Mouse (Mus musculus): ENCODE data around the gene Vnn3.

Vnn3 gene

DNA sequence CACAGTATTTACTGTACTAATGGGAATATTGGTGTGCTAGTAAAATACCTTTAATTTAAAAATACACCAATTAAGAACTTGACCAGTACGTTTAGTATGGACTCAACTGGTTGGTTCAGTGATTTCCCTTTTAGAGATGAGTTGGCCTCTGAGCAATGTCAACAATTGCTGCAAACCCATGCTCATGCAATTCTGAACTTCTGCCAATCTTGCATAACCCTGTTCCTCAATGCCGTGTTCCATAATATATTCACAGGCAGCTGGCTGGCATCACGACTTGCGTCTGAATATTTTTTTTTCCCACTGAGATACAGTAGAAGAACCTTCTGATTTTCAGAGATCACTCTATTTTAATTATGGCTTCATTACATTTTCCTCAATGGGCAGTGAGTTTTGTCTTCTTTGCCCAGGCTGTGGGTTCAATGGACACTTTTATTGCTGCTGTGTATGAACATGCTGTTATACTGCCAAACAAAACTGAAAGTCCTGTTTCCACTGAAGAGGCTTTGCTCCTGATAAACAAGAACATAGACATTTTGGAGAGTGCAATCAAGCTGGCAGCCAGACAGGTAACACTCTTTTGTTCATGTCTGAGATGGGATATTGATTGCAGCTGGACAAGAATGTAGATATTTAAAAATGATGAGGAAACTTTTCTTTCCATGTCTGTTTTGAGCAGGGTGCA is at the start of gene Vnn3:
Vnn3 (plus strand) TSS at position 235 of the 685 bp plus-strand sequence.
- DNase-seq, result no peak

- no peak for DNase-seq
Measured at GRCm38 (mm10) chr10:23802911-23803310, 48.4 kb upstream of the Vnn3 start.

DNA sequence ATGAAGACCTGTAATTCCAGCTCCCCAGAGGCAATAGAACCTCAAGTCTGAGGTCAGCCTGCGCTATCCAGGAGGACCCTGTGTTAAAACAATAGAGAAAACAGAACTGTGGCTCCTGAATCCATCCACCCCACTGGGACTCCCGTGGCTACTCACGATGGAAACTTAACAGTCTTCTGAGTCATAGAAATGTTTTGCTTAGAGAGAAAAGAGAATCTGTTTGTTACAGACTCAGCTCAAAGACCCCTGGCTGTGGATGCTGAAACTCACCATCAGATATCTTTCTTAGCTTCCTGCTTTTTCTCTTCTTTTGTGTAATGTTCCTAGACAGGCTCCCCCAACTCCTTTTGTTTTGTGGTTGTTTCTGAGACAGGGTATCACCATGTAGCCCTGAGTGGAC is 46.6 kb upstream of the Vnn3 start:
- DNase-seq, result no peak

GRCm38 (mm10) chr10:23806201-23806600 is 45.1 kb upstream of the Vnn3 start:
- no peak for DNase-seq

DNA sequence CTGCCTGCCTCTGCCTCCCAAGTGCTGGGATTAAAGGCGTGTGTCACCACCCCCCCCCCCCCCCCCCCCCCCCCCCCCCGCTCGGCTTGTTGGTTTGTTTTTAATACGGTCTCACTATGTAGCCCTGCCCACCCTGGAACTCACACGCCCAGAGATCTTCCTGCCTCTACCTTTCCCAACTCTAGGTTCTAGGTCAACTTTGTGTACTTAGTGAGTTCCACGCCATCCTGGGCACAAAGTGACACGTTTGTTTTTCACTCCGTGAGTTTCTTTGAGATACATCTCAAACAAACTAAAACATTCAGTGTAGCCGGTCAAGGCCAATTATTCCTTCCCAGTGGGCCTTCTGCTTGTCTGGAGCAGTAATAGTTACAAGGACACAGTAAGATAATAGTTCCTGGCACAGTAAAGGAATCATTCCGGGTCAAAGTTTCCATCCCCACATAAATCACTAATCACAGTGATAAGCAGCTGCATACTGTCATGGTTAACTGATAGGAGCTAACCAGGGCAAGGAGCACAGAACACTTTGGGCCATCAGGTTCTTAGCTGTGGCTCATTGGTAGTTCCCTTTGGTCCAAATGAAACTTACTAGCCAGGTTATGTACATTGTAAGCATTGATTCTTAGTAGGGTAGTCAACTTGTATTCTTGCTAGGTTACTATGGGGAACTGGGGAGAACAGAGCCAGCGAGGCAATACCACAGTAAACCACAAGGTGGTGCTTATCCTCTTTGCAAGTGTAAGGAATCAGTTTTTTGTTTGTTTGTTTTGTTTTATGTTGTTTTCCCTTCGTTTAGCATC is 39.4 kb upstream of the Vnn3 start:
- DNase-seq, result peak; percentile 46

DNA sequence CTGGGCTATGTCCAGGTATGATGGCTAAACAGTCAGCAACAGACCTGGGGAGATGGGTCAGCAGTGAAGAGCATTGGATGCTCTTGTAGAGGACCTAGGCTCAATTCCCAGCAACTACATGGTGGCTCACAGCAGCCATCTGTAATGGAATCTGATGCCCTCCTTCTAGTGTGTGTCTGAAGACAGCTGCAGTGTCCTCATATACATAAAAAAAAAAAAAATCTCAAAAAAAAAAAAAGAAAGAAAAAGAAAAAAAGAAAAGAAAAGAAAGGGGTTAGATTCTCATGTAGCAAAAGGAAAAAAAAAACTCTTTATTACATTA is 38.9 kb upstream of the Vnn3 start:
- DNase-seq, result no peak

DNA sequence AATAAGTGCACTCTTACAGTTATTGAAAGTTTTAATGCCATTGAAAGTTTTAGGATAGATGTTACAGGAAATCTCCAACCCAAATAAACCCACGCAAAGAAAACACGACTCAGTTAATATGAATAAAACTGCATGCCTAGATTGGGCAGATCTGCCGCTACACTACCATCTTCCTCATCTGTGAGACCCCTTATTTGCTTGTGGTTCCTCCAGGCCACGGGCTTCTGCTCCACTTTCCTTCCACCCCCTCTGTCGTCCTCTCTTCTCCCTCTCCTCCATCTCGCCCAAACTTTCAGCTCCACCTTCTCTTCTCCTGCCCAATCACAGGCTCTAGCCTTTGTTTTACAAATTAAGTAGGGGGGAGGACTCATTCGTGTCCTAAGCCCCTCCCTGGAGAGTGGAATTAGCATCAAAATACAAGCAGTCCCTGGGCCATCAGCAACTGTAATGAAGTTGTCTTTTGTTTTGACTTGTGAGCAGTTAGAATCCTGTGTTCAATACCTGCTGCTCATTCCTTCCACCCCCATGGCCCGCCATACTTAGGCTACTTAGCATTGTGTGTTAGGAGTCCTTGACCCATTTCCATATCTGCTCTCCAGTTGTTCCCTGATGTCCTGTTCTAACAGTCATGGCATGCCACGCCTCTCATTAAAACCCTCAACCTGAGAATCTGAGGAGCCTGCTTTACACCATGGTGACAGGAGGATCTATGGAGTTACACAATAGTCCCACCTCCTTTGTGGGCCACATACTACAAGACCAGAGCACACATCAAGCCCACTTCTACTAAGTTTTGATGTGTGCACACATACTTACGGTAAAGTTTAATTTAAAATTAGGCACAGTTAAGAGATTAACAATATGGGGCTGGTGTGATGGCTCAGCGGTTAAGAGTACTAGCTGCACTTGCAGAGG is 38.2 kb upstream of the Vnn3 start:
- no peak for DNase-seq

GRCm38 (mm10) chr10:23815168-23815567 is 36.1 kb upstream of the Vnn3 start:
- peak; percentile 48 for DNase-seq

- DNase-seq, result no peak
Measured at GRCm38 (mm10) chr10:23816241-23816640, 35.0 kb upstream of the Vnn3 start.

GRCm38 (mm10) chr10:23826516-23826915 is 24.7 kb upstream of the Vnn3 start:
- DNase-seq, result no peak

DNA sequence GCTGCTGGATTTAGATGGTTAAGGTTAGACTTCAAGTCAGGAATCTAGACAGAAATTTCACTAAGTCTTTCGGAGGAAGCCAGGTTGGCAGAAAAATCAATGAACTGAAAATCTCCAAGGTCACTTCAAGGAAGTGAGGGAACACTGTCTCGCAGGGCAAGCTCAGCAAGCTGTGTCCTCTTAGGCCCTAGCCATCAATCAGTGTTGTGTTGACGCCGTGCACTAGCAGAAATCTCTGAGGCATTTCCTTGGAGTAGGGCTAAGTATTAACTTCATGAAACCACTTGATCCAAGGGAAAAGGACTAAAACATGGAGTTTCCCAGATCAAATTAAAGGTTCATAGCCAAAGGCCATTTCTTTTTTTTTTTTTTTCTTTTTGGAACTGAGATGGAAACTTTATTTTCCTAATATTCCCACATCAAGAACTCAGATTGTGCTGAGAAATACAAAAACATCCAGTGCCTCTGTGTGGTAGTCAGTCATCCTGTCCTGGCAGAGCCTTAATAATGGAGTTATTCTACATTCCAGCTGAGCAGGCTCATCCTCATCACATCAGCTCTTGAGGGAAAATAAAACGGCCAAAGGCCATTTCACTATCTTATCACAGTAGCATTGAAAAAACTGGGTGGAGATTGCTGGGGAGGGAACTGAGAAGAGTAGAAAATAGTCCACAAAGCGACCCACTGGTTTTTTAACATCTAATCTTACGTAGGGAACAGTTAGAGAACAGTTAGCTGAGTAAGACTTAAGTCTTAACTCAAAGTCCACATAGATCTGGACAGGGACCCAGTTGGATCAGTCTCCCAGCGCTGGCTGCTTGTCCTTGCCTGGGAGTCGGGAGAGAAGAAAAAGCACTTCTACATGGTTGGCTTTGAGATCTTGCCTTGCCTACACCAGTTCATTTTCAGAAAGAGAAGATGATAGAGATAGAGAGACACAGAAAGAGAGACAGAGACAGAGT is 15.0 kb upstream of the Vnn3 start:
- no peak for DNase-seq

DNA sequence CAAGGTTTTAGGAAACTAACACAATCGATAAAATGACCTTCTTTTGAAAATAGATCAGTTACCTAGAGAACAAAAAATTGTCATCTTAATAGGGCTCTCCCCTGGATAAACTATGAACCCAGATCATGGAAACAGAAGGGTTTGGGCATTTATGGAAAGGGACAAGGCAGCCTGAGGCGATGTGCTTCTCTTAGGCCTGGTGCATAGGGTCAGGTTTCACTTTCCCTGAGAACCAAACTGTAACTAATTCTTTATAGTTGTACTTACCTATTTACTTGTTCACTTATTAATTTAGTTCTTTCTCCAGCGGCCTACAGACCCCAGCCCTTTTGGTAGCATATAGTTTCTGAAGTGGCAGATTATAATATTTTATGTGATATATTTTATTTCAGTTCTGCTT is 14.1 kb upstream of the Vnn3 start:
- DNase-seq, result no peak

GRCm38 (mm10) chr10:23838910-23839309 is 12.4 kb upstream of the Vnn3 start:
- DNase-seq, result no peak

DNA sequence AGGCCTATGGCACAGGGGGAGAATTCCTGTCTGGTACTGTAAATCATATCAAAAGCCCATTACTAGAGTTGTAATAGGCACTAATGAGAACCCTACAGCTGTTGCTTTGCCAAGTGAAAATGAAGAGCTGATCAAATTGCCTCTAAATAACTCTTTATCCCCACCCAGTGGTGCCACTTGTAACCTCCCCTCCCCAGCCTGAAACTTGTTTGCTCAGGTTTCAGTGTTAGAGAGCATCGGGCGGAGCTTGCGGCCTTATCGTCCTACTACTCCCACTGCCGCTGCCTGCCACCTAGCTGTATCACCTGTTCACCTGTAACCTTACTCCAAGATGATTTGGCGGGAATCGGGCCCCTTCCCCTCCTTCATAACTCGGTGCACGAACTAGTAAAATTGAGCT is 11.9 kb upstream of the Vnn3 start:
- no peak for DNase-seq

DNA sequence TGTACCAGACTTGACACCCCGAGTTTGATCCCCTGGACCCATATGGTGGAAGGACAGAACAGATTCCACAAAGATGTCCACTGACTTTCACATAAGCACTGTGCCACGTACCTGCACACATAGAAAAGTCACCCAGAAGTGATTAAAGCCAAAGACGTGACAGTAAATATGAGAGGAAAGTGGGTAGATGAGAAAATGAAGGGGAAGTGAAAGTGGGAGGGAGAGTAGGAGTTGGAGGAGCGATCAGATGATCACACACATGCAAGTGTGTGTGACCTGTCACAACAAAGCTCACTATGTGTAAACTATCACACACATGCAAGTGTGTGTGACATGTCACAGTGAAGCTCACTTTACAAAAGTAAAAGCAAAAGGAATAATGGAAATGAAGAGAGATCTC is 10.8 kb upstream of the Vnn3 start:
- no peak for DNase-seq

GRCm38 (mm10) chr10:23852096-23852495 is 834 bp downstream of the Vnn3 start:
- DNase-seq, result no peak

DNA sequence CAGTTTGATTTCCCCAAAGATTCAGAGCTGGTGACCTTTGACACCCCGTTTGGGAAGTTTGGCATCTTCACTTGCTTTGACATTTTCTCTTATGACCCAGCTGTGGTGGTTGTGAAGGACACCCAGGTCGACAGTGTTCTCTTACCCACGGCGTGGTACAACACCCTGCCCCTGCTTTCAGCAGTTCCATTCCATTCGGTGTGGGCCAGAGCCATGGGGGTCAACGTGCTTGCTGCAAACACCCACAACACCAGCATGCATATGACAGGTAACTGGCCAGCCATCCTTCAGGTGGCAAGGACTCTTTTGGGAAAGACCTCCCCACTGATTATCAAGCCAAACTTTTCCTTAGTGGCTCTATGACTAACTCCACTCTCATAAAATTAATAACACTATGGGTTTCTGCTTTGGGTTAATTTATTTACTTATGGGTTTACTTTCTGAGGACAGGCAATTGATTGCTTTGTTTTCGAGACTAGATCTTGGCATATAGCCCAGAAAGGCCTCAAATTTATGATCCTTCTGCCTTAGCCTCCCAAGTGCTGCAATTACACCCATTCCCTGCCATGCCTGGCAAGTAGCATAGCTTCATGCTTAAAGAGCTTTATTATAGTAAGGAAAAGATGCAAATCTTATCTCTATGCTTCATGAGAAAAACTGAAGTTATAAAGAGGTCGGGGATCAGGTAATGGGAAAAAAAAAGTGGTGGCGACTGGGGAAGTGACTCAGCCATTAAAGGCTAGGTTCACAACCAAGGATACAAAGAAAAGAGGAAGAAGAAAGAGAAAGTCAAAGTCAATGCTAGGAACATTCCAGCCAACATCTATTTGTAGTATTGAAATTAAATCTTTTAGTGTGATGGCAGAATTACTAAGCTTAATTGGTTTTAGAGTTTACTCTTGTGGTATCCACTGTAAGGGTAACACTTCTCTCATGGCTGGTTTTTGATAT is 13.4 kb downstream of the Vnn3 start:
- no peak for DNase-seq

- DNase-seq, result no peak
Measured at GRCm38 (mm10) chr10:23880695-23881094, 29.4 kb downstream of the Vnn3 start.

DNA sequence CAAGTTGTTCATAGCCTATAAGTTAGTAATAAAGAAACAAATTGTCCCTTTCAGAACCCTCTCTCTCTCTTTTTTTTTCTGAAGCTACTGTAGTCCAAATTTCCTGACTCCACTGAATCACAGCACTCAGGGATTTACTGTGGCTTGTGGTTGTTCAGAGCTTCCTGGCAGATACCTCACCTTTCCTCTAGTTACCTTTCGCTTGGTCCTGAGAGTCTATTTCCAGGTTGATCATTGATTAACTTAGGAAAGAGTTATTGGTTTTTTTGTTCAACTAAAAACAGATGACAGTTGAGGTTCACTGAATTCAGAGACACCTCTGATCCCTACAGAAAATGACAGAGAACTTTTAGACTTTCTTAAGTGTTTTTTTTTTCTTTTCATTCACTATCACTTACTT is 33.6 kb downstream of the Vnn3 start:
- no peak for DNase-seq

DNA sequence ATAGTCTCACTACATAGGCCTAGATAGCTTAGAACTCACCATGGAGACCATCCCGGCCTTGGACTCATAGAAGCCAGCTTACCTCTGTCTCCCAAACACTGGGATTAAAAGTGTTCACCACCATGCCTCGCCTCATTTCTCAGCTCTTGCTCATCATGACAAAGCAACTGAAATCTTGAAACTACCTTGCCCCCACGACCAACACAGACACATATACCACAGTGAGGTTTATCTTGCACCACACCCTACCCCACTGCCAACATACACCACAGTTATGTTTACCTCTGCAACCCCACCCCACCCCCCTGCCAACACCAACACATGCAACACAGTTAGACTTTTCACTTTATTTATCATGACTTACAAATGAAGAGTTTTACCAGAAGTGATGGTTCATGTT is 34.8 kb downstream of the Vnn3 start:
- no peak for DNase-seq

GRCm38 (mm10) chr10:23892987-23893386 is 41.7 kb downstream of the Vnn3 start:
- no peak for DNase-seq

Data from cerebellum, adult 11 months (tissue).